Mouse (Mus musculus) cortical plate, adult 2 months (tissue): ENCODE data around the gene Rad51b. TPM values are rescaled to one million over a fixed set of nuclear protein-coding genes. Genes with fewer than 3 reads are reported as not detected.
A peak's percentile ranks its signal among the peaks of the same experiment; 100 is the strongest.

ENCODE experiments used
- H3K27ac ChIP-seq: fragments of 200-500 bp; 2 replicates; pipeline ENCODE4 v1.5.1; 2012; ENCODE audit warnings: low read length, control low read depth, inconsistent platforms; ENCODE audit not compliant: insufficient read depth
- H3K4me1 ChIP-seq: fragments of 200-500 bp; 2 replicates; pipeline ENCODE4 v1.6.1; 2011; ENCODE audit warnings: low read length; ENCODE audit not compliant: control insufficient read depth, insufficient read depth
- H3K4me3 ChIP-seq: fragments of 200-500 bp; 2 replicates; pipeline ENCODE4 v1.5.1; 2011; ENCODE audit warnings: mild to moderate bottlenecking, low read length, control low read depth; ENCODE audit not compliant: insufficient read depth
- CTCF ChIP-seq: fragments of 200-500 bp; IDR thresholded peaks from 2 replicates; pipeline ENCODE4 v1.5.1; 2011; ENCODE audit warnings: mild to moderate bottlenecking, control low read depth, low read length; ENCODE audit not compliant: insufficient read depth; ENCODE audit errors: extremely low read depth
- POLR2A ChIP-seq: fragments of 200-500 bp; IDR thresholded peaks from 2 replicates; pipeline ENCODE4 v1.6.1; 2011; ENCODE audit warnings: mild to moderate bottlenecking, low read length, control low read depth; ENCODE audit not compliant: insufficient read depth; ENCODE audit errors: extremely low read depth
- polyA plus RNA-seq: library from polyadenylated mRNA; depleted of rRNA; stranded (reverse); fragments of >200 nt; gene quantifications from 2 replicates; pipeline ENCODE4 v1.2.3, GENCODE M21; 2012

The Rad51b gene
- polyA plus RNA-seq, 1 experiment, result 0.17 TPM

DNA sequence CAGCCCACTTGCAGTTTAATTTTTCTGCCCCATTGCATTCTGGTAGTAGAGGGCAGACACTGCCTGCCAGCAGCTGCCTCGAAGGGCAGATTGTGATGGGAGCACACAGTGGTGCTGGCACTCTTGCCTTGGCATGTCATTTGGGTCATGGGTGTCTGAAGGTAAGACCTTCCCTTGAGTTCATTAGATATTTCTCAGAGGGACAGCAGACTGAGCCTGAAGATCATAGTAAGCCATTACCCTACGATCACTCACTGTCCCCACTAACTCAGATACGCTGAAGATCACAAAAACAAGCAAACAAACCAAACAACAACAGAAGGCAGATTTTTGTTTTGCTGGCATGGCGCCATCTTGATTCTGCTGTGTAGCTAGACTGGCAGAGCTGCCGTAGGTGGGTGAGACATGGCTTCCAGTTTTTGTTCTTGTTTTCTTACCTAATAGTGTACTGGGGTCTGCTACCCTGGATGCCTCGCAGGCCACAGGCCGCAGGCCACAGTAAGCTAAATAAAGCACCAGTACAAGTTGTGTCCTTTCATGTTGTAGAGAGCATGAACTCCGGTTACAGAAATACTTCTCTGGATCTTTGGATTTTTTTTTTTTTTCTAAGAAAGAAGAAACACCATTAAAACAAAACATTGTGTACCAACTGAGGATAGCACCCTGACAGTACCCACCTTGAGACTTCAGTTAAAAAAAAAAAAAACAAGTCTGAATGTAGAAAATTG lies 316.1 kb downstream of the Rad51b start:
- no peak for TF ChIP-seq CTCF
- TF ChIP-seq POLR2A, result no peak
- no peaks in the 10 kb centered on the region for H3K4me1 ChIP-seq
- H3K4me3 ChIP-seq, result no peak overlapping the region
- H3K27ac ChIP-seq, result no peak overlapping the region

DNA sequence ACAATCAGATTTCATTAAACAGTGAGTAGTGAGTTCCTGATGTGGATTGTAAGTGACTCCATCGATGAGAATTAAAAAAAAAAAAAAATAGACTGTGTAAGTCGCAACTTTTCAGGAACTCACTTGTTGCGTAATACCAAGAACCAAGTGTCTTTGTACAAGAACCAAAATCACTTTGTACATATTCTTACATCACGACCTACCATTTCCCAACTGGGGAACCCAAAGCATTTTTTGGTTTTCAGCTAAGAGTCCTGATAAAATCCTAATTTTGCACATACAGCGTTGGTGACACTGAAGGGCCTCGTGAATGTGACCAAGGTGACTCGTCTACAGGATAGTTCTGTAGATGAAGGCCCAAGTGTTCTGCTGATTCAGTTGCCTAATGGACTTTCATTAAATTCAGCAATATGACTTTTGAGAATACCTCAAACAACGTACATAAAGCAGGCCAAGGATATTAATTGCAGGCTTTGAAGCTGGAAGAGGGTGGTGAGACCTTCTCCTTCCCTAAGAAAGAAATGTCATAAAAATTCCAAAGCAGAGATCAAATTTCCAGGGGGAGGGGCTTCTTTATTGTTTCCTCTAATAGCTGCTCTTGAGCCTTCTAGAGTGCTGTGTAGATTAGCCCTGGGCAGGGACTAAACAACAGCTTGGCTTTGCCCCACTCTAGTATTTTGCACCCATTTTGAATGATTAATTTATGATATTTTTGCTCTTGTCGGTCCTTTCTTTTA lies 316.9 kb downstream of the Rad51b start:
- TF ChIP-seq POLR2A, result no peak
- no peak for TF ChIP-seq CTCF

DNA sequence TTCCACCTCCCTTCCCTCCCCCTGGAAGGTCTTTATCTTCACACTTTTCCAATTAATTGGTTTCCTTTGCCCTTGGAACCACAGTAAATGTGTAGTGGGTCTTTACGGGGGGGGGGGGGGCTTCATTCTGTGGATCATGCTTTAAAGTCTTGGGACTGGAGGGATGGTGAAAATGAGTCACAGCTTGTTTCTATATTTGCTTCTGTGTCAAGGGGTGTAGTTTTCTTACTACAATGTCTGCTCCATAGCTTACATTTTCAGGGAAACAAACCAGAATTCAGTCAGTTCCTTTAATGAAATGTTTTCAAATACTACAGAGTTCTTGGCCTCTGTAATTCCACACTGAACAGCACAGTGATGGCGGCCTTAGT lies 317.5 kb downstream of the Rad51b start:
- Histone ChIP-seq H3K4me3 (no peak overlapping the region), H3K4me1 (no peaks in the 10 kb centered on the region), H3K27ac (no peak overlapping the region)
- no peak for TF ChIP-seq POLR2A
- TF ChIP-seq CTCF, result no peak

More for the DNA sequence above, 316.9 kb downstream of the Rad51b start:
- H3K4me3 ChIP-seq, result no peak overlapping the region
- H3K27ac ChIP-seq, result no peak overlapping the region
- H3K4me1 ChIP-seq, result no peaks in the 10 kb centered on the region

DNA sequence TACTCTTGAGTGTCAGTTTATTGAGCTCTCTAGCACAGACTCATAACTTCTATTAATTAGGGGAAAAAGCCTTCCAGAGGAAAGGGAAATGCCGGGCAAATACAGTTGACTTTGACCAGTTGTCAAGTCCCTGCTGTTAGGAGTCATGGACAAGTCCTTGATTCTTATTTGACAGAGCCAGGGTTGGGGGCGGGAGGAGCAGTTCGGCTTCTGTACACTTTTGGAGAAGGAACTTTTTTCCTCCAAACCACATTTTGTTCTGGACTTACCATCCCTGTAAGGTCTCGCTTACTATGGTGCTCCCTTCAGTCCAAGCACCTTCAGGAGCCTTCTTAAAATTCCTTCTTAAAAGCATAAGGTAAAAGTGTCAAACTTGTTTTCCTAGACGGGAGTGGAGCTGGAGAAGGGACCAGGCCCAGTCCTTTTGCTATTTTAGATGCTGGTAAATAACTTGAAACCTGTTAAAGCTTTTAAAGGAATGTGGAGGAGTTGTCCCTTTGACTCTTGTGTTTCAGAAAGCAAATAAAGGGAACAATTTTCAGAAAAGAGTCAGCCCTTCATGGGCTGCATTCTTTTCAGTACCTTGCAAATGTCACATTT lies 318.7 kb downstream of the Rad51b start:
- H3K4me3 ChIP-seq, result no peak overlapping the region
- no peaks in the 10 kb centered on the region for H3K4me1 ChIP-seq
- TF ChIP-seq CTCF, result no peak
- no peak for TF ChIP-seq POLR2A
- no peak overlapping the region for H3K27ac ChIP-seq

DNA sequence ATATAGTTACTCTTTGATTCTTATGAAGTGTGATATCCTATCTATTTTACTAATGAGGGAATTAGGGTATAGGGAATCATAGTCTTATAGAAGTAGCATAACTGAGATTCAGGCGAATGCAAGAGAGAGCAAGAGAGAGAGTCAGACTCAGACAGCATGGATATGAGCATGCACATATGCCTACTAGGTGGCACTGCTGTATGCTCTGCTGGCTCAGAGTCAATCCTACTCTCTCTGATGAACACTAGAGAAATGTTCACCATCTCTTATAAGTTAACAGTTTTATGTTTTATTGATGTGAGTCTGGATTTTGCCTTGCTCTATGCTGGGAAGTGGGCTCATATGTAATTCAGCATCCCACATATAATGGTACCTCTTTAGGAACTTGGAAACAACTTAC lies 321.9 kb downstream of the Rad51b start:
- H3K27ac ChIP-seq, result no peak overlapping the region
- no peak overlapping the region for H3K4me3 ChIP-seq
- TF ChIP-seq CTCF (peak; percentile 29; the same call in 1 of the 2 replicates), POLR2A (no peak)
- H3K4me1 ChIP-seq, result no peaks in the 10 kb centered on the region; the same call in 1 of the 2 replicates

DNA sequence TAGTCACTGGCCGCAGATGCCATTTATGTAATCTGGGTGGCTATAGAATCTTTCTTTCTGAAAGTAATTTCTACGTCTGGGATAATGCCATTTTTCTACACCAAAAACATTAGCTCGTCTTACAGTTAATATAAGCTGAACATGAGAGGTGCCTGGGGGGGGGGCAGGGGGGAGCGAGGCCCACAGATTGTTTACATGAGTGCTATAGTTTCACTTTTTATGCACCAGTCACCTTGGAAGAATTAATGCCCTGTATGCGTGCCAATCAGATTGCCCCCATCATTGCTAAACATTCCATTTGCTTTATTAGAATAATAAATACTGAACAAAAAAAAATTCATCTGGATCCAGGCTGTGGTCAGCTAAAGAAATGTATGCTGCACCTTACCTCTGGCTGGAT lies 323.6 kb downstream of the Rad51b start:
- Histone ChIP-seq H3K4me1 (no peaks in the 10 kb centered on the region; the same call in 1 of the 2 replicates), H3K27ac (no peak overlapping the region), H3K4me3 (no peak overlapping the region)
- TF ChIP-seq POLR2A (no peak), CTCF (no peak)

DNA sequence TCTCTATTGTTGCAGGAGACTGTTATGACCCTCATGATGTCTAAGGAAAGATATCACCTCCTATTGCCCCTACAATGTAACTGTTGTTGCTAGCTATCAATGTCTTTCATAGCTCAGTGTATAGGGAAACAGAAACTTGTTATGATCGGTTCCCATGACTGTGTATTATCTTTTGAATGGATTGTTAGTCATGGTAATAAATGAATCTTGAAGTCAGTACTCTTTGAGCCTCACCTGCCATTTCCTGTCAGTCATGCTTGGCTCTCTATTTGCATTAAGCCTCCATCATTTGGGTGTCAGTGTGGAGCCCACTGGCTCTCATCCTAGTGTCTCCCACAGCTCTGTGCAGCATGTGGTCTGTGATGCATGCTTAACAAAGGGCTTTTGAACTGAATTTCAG lies 326.2 kb downstream of the Rad51b start:
- Histone ChIP-seq H3K4me1 (no peaks in the 10 kb centered on the region; the same call in 1 of the 2 replicates), H3K27ac (no peak overlapping the region), H3K4me3 (no peak overlapping the region)
- TF ChIP-seq POLR2A (no peak), CTCF (no peak)

DNA sequence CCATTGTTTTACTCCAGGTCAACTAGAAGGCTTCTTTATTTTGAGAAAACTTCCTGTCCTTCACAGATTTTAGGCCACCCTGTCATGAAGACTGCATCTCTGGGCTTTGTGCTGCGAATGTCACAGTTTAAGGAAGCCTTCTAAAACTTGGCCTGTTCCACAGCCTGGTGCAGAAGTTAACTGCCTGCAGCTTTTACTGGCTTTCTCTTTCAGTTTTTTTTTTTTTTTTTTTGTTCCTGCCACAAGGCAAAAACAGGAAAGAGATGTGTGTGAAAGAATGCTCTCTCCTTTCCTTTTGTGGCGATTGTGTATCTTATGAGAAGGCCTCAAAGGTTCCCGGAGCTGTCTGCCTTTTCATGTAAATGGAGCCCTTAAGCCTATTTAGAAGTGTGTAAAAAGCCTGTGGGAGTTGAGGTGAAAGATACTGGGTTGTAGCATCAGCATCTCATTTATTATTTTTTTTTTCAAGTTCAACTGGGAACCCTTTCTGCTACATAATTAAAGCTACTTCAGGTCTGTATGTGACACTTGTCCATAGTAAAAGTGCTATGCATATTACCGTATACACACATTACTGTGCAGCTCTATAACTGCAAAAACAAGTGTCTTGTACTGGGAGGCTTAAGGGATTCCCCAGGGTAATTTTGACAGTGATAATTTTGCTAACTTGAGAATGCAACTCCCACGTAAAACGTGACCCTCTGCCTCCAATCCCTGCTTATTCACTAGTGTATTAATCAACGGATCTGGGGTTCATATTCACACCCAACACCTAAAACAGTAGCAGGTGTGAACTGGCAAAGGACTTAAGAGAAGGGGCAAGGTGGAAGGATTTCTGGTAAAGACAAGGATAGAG lies 328.8 kb downstream of the Rad51b start:
- TF ChIP-seq POLR2A, result no peak
- no peak for TF ChIP-seq CTCF
- H3K4me1 ChIP-seq, result no peaks in the 10 kb centered on the region; the same call in 1 of the 2 replicates
- peak overlapping the region; percentile 37; the same call in 1 of the 2 replicates for H3K27ac ChIP-seq
- no peak overlapping the region for H3K4me3 ChIP-seq

DNA sequence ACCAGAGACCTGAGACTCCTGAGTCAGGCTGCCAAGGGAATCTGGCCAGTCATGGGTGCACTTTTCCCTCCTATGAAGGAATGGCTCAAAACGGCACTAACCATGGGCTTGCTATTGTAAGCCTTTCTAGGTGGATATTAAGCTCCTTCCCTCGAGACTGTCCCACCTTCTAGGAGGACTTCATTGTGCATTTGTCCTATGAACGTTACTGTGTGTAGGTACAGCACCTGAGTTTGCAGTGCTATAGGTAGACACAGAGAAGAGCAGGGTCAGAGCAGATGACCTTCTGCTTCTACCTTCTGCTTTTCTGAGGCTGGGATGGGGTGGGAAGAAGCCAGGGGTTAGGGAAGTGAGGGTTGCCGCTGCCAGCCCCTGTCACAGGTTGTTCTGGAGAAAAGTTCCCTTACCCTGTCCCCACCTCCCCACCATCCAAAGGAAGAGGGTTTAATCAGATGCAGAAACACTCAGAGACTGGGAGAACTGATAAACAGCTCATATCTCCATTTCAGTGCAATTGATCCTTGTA lies 329.5 kb downstream of the Rad51b start:
- TF ChIP-seq POLR2A (no peak), CTCF (no peak)
- Histone ChIP-seq H3K27ac (peak overlapping the region; percentile 37), H3K4me3 (no peak overlapping the region), H3K4me1 (no peaks in the 10 kb centered on the region; the same call in 1 of the 2 replicates)
